Mouse (Mus musculus): ENCODE measurements at regions not wholly inside any gene's neighbourhood (a gene's known extent, or its start where the extent isn't known, plus 50 kb on each side); places are given as distances from the start of the nearest gene placed in this dataset.
"Not testable (repeated sequence)": the region's sequence is repeated elsewhere in the genome, so short reads cannot be mapped to it uniquely, and the experiment has no call there.

DNA sequence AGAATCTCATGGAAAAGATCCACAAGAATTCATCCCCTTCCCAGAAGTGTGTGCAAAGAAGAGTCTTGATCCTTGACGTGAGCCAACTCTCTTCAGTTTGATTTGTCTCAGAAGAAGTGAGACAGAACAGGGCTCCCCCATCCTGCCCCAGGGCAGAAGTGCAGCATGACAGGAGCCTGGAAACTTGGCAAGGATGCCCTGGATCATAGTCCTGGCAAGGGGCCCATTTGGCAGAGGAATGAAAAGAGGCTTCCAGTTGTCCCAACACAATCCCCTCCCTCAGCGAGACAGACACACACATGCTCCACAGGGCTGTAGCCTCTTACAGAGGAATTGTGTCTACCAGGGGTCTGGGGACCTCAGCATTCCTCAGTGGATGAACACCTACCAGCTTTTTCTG, 102.7 kb downstream of the Ptpn20 start:
- peak in 1 of 2 experiments; percentile 50 for DNase-seq (ENCODE audit: low spot score in 2 of 2)

DNA sequence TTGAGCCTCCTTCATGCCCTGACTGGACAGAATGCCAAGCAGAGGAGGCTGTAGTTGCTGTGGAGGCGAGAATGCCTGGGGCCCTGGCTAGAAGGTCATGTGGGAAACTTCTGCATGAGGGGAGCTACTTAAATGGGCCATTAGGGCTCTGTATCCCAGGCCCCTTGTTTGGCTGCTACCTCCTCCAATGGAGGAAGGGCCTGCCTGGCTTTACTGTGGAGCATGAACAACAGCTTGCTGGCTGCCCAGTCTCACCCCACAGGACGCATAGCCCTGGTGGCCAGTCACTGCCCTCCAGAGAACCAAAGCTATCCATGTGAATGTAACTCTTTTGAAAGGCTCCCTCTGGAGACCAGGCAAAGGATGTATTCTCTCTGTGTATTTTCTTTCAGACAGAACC, 105.2 kb downstream of the Ptpn20 start:
- DNase-seq (ENCODE audit: low spot score in 2 of 2) = no peak

DNA sequence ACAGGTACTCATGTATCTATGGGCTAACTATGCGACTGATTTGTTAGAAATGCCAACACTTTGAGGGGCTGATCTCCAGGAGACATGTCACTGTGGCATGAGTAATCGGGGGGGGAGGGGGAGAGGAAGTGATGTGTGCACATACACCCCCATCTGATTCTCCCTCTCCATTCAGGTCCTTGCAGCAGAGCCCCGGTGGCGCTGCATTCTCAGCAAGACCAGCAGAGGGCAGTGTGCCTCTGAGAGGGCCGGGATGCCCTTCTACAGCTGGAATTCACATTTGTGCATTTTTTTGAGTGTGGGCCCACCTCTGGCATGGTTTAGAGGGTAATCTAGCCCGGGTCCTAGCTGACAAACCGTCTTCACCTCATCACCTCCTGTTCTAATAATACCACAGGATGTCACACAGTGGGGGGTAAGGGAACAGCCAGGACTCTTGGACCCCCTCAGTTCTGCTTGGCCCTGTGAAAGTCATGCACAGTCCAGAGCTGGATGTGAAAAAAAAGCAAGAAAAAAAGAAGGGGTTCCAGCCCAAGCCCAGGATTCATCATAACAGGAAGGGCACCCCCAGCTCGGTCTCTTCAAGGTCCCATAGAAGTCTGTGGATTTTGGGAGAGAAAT, 106.5 kb downstream of the Ptpn20 start:
- peak; percentile 80 for DNase-seq (ENCODE audit: low spot score in 2 of 2)

DNA sequence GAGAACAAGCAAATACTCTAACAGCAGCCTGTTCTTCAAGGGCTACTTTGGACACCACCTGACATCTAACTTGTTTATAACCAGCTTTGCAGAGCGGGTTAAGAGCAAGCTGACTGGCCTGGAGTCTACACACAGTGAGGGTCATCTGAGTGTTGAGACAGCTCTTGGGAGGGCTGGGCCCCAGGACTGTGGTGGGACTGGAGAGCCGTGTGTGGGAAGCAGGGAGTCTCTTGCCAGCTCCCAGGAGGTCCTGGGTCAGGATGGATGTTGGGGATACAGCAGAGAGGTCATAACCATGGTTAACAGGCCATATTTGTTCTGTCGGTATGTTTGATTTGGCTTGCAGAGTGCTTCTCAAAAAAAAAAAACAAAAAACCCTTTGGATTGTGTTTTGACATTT, 107.8 kb downstream of the Ptpn20 start:
- no peak for DNase-seq (ENCODE audit: low spot score in 2 of 2)

DNA sequence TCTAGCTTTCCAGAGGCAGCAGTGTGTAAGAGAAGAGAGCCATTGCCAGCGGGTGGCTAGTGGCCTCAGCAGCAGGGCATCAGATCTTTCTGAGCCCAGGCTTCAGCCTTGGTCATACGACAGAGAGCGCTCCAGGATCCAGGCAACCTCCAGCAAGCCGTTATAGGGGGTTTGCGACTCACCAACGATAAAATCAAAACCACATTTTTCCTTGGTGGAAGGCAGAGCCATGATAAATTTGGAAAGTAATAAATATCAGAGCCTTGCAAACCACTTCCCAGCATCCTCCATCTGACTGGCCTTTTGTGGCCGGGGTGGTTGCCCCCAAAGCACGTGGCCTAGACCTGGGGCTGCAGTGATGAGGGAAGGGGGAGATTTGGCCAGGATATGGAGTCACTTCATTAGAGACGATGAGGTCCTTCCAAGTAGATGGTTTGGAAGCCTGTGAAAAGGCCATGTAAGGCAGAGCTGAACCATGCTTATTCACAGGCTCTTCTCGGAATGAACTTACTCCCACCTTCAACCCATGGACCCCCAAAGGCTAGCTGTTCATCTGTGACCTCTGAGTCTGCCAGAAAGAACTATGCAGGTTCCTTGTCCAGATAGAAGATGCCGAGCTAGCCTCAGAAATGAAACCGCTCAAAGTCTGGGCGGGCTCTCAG, 110.9 kb downstream of the Ptpn20 start:
- DNase-seq (ENCODE audit: low spot score in 2 of 2) = no peak

DNA sequence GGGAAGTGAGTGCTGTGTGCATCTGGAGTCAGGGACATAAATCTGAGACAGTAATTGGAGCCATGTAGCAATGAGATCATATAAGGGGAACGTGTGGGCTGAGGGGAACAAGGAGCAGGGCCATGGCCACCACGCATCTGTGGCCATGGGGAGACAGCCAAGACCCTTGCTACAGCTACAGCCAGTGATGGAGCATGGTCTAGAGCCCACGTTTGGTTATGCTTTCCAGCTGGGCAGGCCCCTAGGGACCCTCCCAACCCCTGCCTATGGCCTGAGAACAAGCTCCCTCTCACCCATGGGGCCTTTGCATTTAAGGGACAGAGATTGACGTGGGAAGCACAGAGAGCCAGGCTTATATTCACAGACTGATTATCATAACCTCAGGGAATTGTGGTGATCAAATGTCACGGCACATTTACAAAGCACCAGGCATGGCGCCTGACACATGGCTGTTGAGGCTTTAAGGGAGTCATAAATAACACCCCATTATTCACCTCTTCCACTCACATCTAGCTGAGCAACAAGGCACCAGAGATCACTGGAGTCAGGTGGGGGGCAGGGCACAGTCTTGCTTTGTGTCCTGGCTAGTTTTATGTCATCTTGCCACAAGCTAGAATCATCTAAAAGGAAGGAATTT, 118.8 kb downstream of the Ptpn20 start:
- no peak for DNase-seq (ENCODE audit: low spot score in 2 of 2)

DNA sequence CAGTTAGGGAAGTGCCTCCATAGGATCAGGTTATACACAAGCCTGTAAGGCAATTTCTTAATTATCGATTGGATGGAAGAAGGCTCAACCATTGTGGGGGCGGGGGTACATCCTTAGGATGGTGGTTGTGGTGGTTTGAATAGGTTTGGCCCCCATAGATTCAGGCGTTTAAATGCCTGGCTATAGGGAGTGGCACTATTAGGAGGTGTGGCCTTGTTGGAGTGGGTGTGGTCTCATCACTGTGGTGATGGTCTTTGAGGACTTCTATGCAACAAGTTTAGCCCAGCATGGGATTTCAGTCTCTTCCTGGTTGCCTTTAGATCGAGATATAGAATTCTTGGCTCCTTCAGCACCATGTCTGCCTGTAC, 119.3 kb downstream of the Ptpn20 start:
- no peak for DNase-seq (ENCODE audit: low spot score in 2 of 2)

DNA sequence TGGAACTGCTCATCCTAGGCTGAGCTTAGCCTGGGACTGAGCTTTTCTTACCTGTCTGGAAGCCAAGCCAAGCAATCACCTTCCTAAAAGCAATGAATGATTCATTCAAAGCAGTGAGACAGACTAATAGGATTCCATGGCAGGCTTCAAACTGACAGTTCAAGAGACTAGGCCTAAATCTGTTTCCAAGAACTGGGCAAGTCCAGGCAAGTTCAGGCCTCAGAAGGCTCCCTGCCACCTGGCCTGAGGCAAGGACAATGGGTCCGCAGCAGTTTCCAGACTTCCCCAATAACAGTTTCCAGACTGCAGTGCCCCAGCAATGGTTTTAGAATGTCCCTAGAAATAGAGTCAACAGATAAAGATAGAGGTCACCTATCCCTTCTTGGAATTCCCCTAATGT, 123.5 kb downstream of the Ptpn20 start:
- no peak for DNase-seq (ENCODE audit: low spot score in 2 of 2)

DNA sequence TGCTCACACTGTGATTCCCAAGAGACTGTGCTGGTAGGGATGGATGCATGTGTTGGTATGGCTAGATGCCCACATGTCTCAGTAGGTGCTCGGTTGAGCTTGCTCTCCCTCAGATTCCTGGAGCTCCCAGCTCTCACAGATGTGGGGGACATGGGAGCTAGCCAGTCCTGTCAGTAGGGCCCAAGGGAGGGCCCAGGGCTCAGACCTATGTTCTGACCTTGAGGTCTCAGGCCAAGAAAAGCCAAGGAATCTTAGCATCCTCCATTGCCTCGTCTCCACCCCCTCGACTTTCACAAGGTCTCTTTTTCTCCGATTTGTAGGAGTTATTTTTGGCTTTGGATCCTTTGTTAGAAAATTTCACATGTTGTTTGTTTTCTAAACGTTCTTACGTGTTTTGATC, 130.6 kb downstream of the Ptpn20 start:
- DNase-seq (ENCODE audit: low spot score in 2 of 2) = no peak

DNA sequence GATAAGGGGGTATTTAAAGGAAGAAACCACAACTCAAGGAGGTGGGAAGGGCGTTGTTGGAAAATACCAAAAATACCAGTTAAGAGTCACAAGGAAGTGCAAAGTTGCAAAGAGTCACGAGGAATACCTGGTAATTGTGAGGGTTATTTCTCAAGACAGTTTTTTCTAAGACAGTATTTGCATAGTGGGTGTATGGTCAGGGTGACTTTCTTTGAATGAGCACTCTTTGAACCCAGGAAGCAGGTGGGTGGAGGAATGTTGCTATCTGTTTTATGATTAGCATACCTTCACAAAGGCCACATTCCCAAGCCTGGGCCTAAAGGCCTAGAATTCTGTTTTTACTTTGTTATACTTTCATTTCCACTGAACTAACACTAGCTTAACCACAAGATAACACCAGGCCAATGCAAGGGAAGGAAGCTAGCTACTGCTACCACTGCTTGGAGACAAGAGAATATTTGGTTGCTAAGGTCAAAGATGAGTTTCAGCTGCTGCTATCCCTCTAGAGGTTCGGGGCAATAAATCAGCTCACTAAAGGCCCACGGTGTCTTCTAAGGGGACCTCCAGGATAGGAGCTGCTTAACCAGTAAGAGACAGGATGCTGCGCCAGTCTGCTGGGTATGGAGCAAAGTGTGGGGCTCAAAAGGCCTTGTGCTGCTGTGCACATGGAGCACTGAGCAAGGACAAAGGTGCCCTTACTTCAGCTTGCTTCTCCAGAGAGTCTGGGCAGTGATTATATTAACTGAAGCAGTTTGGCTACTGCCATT, 133.6 kb downstream of the Ptpn20 start:
- not testable (repeated sequence) for DNase-seq (ENCODE audit: low spot score in 2 of 2)

DNA sequence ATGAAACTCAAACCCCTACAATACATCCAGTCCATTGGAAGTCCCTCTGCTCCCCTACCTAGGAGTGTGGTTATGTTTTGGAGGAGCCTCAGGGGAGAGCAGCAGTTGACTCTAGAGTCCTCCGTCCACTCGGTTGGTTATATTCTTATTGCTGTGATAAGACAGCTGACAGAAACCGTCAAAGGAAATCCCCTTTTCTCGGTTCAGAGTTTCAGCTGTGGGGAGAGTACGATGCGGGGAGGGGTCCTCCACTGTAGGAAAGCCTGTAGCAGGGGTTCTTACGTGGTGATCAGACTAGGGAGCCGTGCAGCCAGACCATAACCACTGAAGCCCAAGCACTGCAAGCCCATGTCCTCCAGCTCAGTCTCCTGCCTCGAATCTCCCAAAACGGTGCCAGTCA, 137.5 kb downstream of the Ptpn20 start:
- DNase-seq (ENCODE audit: low spot score in 2 of 2) = no peak

DNA sequence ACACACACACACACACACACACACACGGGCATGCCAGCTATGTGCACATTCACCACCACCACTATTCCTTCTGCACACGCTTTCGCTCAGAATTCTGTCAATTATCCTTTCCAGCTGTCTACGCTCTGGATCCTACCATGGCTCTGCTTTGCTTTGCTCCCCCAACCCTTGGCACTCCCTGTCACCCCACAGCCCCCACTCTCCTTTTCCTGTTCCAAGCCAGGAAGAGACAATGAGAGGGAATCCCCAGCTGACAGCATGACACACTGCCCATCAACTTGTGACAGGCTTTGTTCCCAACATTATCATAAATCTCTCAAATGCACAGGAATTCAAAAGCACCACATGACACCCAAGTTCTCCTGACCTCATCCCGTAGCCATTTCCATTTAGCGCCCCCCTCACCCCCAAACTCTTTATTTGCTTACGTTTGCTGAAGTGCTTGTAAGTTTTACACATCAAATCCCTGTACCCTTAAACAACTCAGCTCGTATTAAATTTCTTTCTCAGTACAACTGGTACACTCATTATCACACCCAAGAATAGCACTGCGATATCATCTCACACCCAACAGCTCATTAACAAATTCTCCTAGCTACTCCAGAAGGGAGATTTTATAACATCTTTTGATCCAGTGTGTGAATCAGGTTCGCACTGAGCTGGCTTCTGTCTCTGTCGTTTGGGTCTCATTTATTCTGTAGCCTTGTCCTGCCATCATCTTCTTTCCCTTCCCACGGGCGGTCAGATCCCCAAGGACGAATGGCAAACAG, 140.3 kb downstream of the Ptpn20 start:
- DNase-seq (ENCODE audit: low spot score in 2 of 2) = no peak

DNA sequence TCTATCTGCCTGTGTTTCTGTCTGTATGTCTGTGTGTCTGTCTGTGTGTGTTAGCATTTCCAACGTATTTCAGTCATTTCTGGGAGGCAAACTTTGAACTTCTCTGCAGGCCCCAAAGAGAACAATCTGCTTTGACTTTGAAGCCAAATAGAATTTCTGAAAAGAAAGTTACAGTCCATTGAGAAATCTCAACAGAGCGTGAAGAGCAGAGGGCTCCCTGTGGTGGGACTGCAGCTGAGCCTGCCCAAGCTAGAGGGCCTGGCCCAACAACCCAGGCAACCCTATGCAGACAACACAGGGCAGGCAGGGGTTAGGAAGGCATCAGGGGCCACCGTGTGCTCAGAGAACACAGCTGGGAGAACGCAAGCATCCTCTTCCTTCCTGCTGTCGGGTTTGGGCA, 143.7 kb downstream of the Ptpn20 start:
- no peak for DNase-seq (ENCODE audit: low spot score in 2 of 2)

DNA sequence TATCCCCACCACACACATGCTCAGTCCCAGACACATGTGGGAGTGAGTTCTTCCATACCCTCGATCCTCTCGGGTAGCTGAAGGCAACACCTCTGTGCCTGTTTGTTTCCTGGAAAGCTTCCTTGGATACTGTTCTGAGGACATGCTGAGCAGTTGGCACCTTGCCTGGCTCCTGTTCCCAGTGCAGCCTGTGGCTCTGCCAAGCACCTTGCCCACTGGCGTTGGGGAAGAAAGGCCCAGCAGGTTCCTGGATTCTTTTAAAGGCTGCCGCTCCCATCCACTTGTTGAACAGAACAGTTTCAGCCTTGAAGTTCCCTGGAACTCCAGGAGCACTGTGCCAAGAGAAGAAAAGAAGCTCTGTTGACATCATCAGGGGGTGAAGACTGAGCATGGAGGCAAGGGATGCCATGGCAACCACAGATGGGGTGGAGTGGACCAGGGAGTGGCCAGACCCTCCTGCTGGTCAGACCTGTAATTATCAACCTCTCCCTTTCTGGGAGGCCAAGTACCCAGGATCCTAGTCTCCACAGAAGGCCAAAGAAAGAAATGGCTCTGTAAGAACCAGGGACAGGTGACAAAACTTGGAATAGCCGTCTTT, 145.5 kb downstream of the Ptpn20 start:
- DNase-seq (ENCODE audit: low spot score in 2 of 2) = no peak

DNA sequence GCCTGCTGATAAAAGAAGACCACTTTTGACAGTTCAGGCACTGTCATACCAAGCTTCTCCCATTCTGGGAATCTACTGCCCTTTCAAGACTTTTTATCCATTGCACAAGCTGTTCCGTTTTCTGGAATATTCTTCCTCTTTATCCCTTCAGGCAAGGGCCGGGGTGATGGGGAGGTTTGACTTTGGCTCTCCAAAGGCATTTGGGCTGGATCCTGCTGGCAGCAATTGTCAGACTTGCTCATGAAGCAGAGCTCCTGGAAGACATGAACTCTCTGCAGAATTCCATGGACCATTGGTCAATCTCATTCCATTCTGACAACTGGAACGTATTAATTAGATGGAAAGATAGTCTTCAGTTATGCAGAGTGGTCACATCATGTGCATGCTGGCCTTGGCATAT, 146.6 kb downstream of the Ptpn20 start:
- peak in 1 of 2 experiments; percentile 40 for DNase-seq (ENCODE audit: low spot score in 2 of 2)

DNA sequence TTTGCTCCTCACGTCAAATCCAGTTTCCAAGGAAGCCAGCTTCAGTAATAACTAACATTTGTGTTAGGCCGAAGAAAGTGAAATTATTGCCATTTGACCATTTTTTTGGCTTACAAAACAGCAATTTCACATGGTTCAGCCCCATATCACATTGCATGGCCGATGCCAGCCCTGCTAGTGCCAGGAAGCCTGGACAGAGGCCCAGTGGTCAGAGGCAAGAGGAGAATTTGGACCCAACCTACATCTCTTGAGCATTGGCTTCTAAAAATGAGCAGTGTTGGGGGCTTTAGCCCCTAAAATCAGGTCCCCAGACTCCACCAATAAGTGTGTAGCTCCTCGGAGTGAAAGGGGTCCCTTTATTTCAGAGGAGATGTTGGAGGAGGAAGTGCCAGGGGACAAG, 157.2 kb downstream of the Ptpn20 start:
- peak in 1 of 2 experiments; percentile 31 for DNase-seq (ENCODE audit: low spot score in 2 of 2)

DNA sequence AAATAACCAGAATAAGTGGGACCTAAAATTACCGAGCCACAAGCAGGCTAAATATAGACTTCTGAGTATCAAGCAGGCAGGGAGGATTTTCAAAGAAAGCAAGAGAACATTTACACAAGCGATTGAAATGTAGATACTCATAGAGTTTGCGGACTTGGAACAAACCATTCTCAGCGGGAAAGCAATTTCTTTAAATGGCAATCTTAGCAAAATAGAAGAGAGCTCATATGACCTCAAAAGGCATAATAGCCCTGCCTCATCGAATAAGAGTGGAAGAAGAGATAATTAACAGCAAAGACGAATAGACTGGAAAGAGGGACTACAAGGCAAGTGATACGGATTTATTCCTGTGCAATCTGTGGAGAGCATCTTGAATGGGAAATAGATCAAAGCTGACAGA, 163.7 kb upstream of the Gdf10 start:
- no peak for DNase-seq (ENCODE audit: low spot score in 2 of 2)

DNA sequence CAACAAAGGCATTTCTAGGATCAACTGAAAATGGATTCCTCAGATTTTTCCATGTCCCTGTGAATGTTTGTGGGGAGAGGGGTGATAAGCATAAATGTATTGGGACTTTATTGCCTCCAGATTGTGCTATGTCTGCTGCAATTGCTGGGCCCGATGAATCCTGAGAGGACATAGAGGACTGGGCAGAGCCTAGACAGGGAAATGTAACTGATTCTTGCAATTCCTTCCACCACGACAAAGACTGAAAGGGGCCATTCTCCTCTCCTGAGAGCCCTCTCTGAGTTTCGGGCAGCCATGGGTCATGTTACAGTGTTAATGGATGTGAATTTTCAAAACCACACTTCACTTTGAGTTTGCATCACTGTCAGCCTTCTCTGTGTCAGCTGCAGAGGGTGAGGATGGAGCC, 159.7 kb upstream of the Gdf10 start:
- no peak for DNase-seq (ENCODE audit: low spot score in 2 of 2)

DNA sequence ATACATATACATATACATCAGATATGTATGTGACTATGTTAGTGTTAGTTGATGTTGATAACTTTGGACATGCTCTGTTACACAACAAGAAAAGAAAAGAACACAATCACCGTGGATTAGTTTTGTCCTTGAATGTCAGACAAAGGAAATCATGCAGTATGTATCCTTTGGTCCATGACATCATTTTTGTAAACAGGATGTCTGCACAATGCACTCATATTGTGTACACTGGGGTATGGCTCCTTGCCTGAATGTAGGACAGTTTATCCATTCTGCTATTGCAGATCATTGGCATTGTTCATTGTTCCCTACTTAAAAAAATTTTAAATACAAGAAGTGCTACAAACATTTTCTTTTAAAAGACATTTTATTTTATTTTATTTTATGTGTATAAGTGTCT, 157.6 kb upstream of the Gdf10 start:
- DNase-seq (ENCODE audit: low spot score in 2 of 2) = no peak

DNA sequence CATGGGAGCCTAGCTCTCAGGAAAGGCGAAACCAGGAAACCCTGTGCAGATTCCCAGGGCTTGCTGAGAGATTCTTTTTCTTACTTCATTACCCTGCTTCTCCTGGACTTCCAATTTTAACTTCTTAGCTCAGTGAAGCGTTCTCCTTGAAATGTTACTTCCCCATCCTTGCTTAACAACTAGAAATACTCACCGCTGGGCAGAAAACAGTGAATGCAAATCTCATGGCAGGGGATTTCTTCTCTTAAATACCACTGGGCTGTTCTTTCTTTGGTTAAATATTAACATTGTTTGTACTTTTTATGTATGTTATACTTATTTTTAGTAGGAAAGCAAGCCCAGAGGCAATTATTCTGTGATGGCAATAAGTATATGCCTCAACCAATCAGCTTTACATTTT, 151.0 kb upstream of the Gdf10 start:
- no peak for DNase-seq (ENCODE audit: low spot score in 2 of 2)

DNA sequence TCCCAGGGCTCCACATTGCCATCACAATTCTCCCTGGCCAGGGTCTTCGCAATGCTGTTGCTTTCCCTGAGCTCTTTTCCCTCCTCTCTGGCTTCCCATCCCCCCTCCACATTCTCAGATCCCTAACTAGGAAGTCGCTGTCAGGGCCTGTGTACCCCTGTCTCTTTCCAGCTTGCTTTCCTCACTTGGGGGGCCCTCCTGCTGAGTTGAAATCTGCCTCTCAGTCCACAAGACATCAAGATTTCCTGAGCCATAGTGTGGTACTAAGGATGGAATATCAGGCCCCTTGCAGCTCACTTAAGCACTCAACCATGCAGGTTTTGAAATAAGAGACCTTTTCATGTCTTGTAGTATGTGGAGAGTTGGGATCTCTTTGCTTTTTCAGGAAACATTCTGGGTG, 133.8 kb upstream of the Gdf10 start:
- DNase-seq (ENCODE audit: low spot score in 2 of 2) = no peak

Measured in gastrocnemius, postnatal 4 days (tissue).